In the genomic region with DNA sequence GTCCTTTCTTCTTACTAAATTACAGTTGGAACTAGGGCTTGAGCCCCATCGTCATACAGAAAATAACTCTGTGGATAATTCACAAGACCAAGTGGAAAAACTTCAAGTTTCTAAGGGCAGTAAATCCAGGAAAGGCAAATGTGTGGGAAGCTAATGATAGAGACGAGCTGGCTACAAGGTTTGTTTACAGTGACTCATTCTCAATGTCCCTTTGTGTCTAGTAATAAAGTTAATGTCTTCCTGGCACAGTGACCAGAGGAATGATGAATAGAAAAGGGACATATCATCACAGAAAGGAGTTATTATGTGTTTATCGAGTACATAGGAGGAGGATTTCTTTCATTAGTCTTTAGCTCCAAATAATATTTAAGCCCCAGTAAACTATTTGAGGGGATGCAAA, we compare ENCODE assay signal across 19 mouse cellular contexts.
DNase-seq lines count a peak whose midpoint lies in the region; ATAC-seq and TF ChIP-seq lines count a peak whose summit lies in the region.
"Had no signal": no experiment of that assay in that cellular context is flagged by ENCODE, and none has a peak within 500 bp of the region (broad histone marks: within the 10 kb centered on the region; RNA-seq: fewer than 3 reads in every experiment).

No protein-coding gene starts in this region.

- H3K9ac ChIP-seq in lung, embryonic 14.5 days, result no peak overlapping the region
- H3K9ac ChIP-seq in lung, postnatal 0 days (replicated peaks; ENCODE audit: low read depth), result no peak overlapping the region
- no peak overlapping the region for H3K9ac ChIP-seq in hindbrain, embryonic 11.5 days (ENCODE audit: low read depth, low read length)
- H3K9ac ChIP-seq: embryonic facial prominence, embryonic 12.5 days; forebrain, embryonic 13.5 days; forebrain, embryonic 15.5 days; forebrain, postnatal 0 days had no signal

- CTCF ChIA-PET in Patski (lab: Charles Lee), result interaction anchor here (1.2 kb wide), 1 partner anchor 10 kb away, joined by 4 read pairs; no protein-coding TSS in a partner anchor

- in situ Hi-C loops in Patski (cut with MboI; ENCODE audit: low pct_unique_long_range_greater_than_20kb), result no loop called here

- H3K27ac ChIP-seq in lung, embryonic 14.5 days (ENCODE audit: low read depth), result no peak overlapping the region
- no peak overlapping the region for H3K27ac ChIP-seq in lung, postnatal 0 days (ENCODE audit: low read length)
- H3K27ac ChIP-seq in hindbrain, embryonic 11.5 days (ENCODE audit: low read depth, low read length), result no peak overlapping the region
- H3K27ac ChIP-seq: embryonic facial prominence, embryonic 10.5 days; embryonic facial prominence, embryonic 12.5 days; forebrain, embryonic 13.5 days; forebrain, embryonic 15.5 days had no signal

- TF ChIP-seq EP300 in lung, postnatal 0 days (IDR thresholded peaks at IDR 0.05), result no peak

- no peak for TF ChIP-seq CTCF in lung, embryonic 14.5 days (IDR thresholded peaks at IDR 0.05; ENCODE audit: low read depth)
- TF ChIP-seq CTCF in lung, postnatal 0 days (IDR thresholded peaks at IDR 0.05), result no peak
- no peak for TF ChIP-seq CTCF in Patski (IDR thresholded peaks at IDR 0.05)

- ATAC-seq in lung, embryonic 14.5 days (ENCODE audit: insufficient read depth), result no peak
- no peak for ATAC-seq in lung, postnatal 0 days
- ATAC-seq in Patski, result peak; percentile 44
- ATAC-seq in hindbrain, embryonic 11.5 days (ENCODE audit: low FRiP score), result no peak
- no peak for ATAC-seq in megakaryocyte-erythroid progenitor cell, adult 5-6 weeks (replicated peaks; ENCODE audit: low FRiP score, low TSS enrichment, poor library complexity, severe bottlenecking)
- ATAC-seq: forebrain, embryonic 13.5 days; forebrain, embryonic 15.5 days; forebrain, postnatal 0 days had no signal

- no peaks in the 10 kb centered on the region for H3K4me1 ChIP-seq in lung, embryonic 14.5 days (ENCODE audit: insufficient read depth)
- no peaks in the 10 kb centered on the region for H3K4me1 ChIP-seq in lung, postnatal 0 days (ENCODE audit: insufficient read depth, low read depth, low read length)
- H3K4me1 ChIP-seq in hindbrain, embryonic 11.5 days (replicated peaks; ENCODE audit: control insufficient read depth, insufficient read depth, low read length), result no peaks in the 10 kb centered on the region
- H3K4me1 ChIP-seq: embryonic facial prominence, embryonic 10.5 days; embryonic facial prominence, embryonic 12.5 days; forebrain, embryonic 13.5 days; forebrain, embryonic 15.5 days had no signal

- H3K36me3 ChIP-seq in lung, embryonic 14.5 days (ENCODE audit: insufficient read depth), result no peaks in the 10 kb centered on the region
- no peaks in the 10 kb centered on the region for H3K36me3 ChIP-seq in lung, postnatal 0 days (ENCODE audit: insufficient read depth, low read length)
- H3K36me3 ChIP-seq in hindbrain, embryonic 11.5 days (ENCODE audit: control insufficient read depth, insufficient read depth, low read length), result no peaks in the 10 kb centered on the region
- H3K36me3 ChIP-seq: embryonic facial prominence, embryonic 10.5 days; embryonic facial prominence, embryonic 12.5 days; forebrain, embryonic 15.5 days had no signal

- no peak overlapping the region for H3K4me2 ChIP-seq in lung, embryonic 14.5 days
- H3K4me2 ChIP-seq in lung, postnatal 0 days (replicated peaks; ENCODE audit: low read depth, low read length), result no peak overlapping the region
- no peak overlapping the region for H3K4me2 ChIP-seq in hindbrain, embryonic 11.5 days (replicated peaks; ENCODE audit: low read depth, low read length)
- H3K4me2 ChIP-seq: embryonic facial prominence, embryonic 12.5 days; forebrain, embryonic 13.5 days; forebrain, embryonic 15.5 days had no signal

- no peaks in the 10 kb centered on the region for H3K27me3 ChIP-seq in lung, embryonic 14.5 days (ENCODE audit: insufficient read depth, low read length)
- H3K27me3 ChIP-seq in lung, postnatal 0 days (replicated peaks; ENCODE audit: insufficient read depth, low read length), result no peaks in the 10 kb centered on the region
- no peaks in the 10 kb centered on the region for H3K27me3 ChIP-seq in Patski
- no peaks in the 10 kb centered on the region for H3K27me3 ChIP-seq in hindbrain, embryonic 11.5 days (ENCODE audit: control insufficient read depth, insufficient read depth, low read length)
- H3K27me3 ChIP-seq: embryonic facial prominence, embryonic 12.5 days; forebrain, embryonic 13.5 days; forebrain, embryonic 15.5 days had no signal

- H3K4me3 ChIP-seq in lung, embryonic 14.5 days (ENCODE audit: low read depth, low read length), result no peak overlapping the region
- H3K4me3 ChIP-seq in lung, postnatal 0 days (ENCODE audit: low read depth, low read length), result no peak overlapping the region
- H3K4me3 ChIP-seq in hindbrain, embryonic 11.5 days (ENCODE audit: low read depth, low read length), result no peak overlapping the region
- H3K4me3 ChIP-seq: embryonic facial prominence, embryonic 10.5 days; embryonic facial prominence, embryonic 12.5 days; forebrain, embryonic 13.5 days; forebrain, embryonic 15.5 days had no signal

- no peaks in the 10 kb centered on the region for H3K9me3 ChIP-seq in lung, embryonic 14.5 days (ENCODE audit: low read depth, low read length)
- no peaks in the 10 kb centered on the region for H3K9me3 ChIP-seq in lung, postnatal 0 days (ENCODE audit: low read length)
- H3K9me3 ChIP-seq in hindbrain, embryonic 11.5 days (ENCODE audit: control insufficient read depth, low read length), result no peaks in the 10 kb centered on the region
- H3K9me3 ChIP-seq: embryonic facial prominence, embryonic 10.5 days; embryonic facial prominence, embryonic 12.5 days; forebrain, embryonic 13.5 days; forebrain, embryonic 15.5 days had no signal

- DNase-seq in lung, embryonic 14.5 days, result peak; percentile 20
- DNase-seq in lung, postnatal 0 days (ENCODE audit: low spot score), result no peak
- peak; percentile 19 for DNase-seq in Patski (ENCODE audit: low read depth, low spot score)
- DNase-seq in telencephalon, adult 2 months (ENCODE audit: low read depth, low spot score), result peak; percentile 6
- DNase-seq in hindbrain, embryonic 11.5 days (ENCODE audit: low spot score), result no peak
- DNase-seq: adrenal gland, adult 2 months; adrenal gland, postnatal 10 days; adrenal gland, postnatal 25 days; cerebellum, adult 11-12 months; cerebellum, adult 2 months; cerebellum, adult 9-10 months; cerebellum, postnatal 10 days; cerebellum, postnatal 25 days; forebrain, postnatal 0 days had no signal

- POLR2A ChIA-PET in Patski (lab: Charles Lee), result interaction anchor here (0.7 kb wide), 1 partner anchor 27 kb away, joined by 4 read pairs; no protein-coding TSS in a partner anchor

- 38% methylated on average over 3 of the region's 3 CpGs for WGBS in lung, embryonic 14.5 days
- WGBS in lung, postnatal 0 days, result 36% methylated on average over 3 of the region's 3 CpGs
- 82% methylated on average over 3 of the region's 3 CpGs for WGBS in hindbrain, embryonic 11.5 days

Comparison
In these comparisons a context has a peak if more than half of its experiments do, and no peak if none do; other contexts are left out.
1. DNase-seq: peak in lung, embryonic 14.5 days (single experiment), Patski (single experiment) and telencephalon, adult 2 months (single experiment); none in lung, postnatal 0 days (single experiment) and hindbrain, embryonic 11.5 days (single experiment).